Mouse (Mus musculus) right cerebral cortex, postnatal 36 days (tissue): ENCODE data around the gene Fam213b.

Source experiments
- DNase-seq, 2 experiments: peaks; one replicate each; pipeline ENCODE4 v3.0.0; 2022; ENCODE audit warnings: low spot score in 2 of 2, mixed read lengths in 1 of 2

Gene Fam213b

GRCm38 (mm10) chr4:154880730-154881129, 18.2 kb downstream of the Fam213b start:
- DNase-seq: no peak

GRCm38 (mm10) chr4:154877864-154878548, 20.9 kb downstream of the Fam213b start:
- DNase-seq: peak; percentile 68 to 71

GRCm38 (mm10) chr4:154873186-154873585, 25.7 kb downstream of the Fam213b start:
- DNase-seq: no peak

GRCm38 (mm10) chr4:154871757-154872251, 27.1 kb downstream of the Fam213b start:
- no peak for DNase-seq

DNA sequence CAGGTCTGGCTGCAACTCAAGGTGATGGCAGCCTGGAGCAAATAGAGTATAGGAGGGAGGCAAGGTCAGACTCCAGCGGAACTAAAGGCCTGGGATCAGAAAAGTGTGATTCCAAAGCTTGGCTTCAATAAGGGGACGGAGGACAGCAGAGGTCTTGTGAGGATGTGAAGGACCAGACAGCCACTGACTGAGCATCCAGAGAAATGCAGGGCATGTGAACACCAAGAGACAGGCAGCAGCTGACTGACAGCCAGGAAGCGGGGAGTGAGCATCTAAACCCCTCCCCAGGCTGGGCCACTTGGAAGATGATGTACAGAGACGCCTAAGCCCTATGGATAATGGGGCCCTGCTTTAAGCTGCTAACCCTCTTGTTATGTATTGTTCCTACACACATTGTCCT, 28.2 kb downstream of the Fam213b start:
- DNase-seq: no peak

DNA sequence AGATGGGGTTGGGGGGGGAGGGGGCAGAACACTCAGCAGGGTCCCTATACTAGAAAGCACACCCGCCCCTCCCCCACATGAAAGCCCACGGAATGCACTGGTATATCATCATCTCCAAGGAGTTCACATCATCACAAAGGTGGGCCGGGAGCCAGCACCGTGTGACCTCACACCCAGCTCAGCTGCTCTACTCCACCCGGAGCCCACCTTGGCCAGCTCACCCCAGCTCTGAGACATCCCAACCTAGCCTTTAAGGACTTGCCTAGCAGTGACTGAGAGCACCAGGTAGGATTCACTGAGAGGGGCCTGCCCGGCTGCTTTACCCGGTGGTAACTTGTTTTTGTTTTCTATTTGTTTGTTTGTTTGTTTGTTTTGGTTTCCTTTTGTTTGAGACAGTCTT, 29.5 kb downstream of the Fam213b start, which contains the start of gene Mmel1:
Mmel1 (plus strand) TSS at position 146 of the 400 bp plus-strand sequence.
- no peak for DNase-seq

- no peak for DNase-seq
These were observed 31.7 kb downstream of the Fam213b start for GRCm38 (mm10) chr4:154867257-154867656.

DNA sequence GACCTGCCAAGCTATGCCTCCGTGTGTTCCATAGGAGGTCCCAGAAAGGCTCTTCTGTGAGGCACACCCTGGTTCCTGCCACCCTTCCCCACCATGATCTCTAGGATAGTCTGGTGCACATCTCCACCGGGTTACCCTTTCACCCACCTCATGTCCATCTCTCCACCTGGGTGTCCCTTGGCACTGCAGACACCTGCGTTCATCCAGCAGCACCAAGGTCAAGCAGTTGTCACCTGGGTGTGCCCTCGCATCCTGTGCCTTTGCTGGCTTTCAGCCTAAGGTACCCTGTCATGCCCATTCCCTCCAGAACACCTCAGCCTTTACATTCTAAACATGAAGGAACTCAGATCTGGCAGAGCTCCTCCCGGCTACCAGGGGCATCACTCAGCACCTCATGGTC, 32.5 kb downstream of the Fam213b start:
- no peak for DNase-seq

DNA sequence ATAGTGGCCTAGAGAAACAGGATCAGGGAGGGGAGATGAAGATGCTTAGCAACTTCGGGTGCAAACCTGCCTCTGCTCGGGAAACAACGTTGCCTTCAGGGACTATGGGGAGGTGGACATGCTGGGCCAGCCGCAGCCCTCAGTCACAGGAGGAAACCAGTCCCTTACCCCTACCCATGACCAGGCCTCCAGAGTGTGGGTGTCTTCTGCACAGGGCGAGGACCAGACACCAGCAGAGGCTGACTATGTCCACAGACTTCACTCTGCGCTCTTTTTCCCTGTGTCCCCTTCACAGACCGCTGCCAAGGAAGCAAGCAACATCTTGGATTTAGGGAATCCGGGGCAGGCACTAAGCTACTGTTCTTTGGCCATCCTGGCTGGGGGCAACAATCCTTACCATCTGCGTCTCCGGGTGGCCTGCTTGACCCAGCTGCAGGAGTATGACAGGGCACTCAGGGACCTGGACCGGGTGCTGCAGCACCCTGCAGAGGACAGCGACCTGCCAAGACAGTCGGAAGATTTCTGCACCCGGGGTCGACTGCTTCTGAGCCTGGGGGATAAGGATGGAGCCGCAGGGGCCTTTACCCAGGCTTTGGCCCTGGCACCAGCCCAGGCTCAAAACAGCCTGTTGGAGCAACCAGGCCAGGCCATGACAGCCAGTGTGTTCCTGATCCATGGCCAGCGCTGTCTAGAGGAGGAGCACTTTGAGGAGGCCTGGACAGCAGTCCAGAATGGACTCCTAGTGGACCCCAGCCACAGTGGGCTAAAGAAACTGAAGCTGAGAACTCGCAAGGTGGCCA, 33.8 kb downstream of the Fam213b start:
- DNase-seq: no peak

DNA sequence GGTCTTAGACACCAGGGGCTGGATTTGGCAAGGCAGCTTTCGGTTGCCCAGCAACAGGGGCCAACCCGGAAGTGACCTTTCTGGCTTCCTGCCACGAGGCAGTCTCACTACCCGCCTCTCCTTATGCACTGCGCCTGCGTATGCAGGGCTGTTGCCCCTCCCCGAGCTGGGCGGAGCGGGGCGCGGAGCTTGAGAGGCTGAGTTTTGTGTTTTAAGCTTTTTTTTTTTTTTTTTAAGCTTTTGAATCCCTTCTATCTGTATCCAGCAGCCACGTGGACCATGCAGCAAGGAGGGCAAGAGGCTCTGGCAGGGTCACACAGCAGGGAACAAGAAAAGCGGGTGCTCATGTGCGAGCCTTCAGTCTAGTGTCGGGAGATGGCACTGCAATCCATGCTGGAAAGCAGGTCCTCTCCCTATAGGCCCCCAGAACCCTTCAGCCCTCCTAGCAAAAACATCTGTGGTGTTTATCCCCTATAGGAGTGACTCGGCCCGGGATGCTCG, 34.6 kb downstream of the Fam213b start:
- peak; percentile 76 to 81 for DNase-seq

GRCm38 (mm10) chr4:154863436-154863935, 35.4 kb downstream of the Fam213b start:
- no peak for DNase-seq

DNA sequence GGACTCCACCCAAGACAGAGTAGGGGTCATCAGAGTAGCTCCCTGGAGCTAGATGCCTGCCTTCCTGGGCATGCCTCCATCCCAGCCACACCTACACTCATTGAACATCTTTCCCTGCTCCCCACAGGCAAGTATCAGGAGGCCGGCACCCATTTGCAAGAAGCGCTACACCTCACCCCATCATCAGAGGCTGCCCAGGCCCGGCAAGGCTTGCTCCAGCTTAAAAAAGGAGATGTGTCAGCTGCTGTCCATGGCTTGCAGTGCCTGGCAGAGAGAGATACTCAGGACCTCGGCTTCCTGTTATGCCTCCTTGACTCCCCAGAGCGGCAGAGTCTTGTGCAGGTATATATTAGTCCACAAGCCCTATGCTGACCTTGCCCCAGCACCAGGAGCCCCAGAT, 37.0 kb downstream of the Fam213b start:
- no peak for DNase-seq

- DNase-seq: no peak
These were observed 40.3 kb downstream of the Fam213b start for GRCm38 (mm10) chr4:154858601-154859000.

GRCm38 (mm10) chr4:154857366-154858240, 41.3 kb downstream of the Fam213b start:
- no peak for DNase-seq

- DNase-seq: no peak
These were observed 42.1 kb downstream of the Fam213b start for GRCm38 (mm10) chr4:154856882-154857281.

DNA sequence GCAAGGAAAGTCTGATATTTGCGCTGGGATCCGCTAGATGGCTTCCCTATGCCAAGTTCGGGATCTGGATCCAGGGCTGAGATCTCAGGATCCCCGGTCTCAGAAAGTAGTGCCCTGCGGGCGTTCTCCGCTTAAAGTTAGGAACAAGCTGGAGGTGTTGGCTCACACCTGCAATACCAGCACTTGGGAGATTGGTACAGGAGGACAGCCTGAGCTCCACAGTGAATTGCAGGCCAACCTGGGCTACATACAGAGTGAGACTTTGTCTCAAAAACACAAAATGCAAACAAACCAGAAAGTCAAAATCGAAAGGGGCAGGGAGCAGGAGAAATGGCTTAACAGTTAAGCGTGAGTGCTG, 42.5 kb downstream of the Fam213b start:
- no peak for DNase-seq

- DNase-seq: peak; percentile 89 to 94
These were observed 43.0 kb downstream of the Fam213b start for GRCm38 (mm10) chr4:154855721-154856479.

DNA sequence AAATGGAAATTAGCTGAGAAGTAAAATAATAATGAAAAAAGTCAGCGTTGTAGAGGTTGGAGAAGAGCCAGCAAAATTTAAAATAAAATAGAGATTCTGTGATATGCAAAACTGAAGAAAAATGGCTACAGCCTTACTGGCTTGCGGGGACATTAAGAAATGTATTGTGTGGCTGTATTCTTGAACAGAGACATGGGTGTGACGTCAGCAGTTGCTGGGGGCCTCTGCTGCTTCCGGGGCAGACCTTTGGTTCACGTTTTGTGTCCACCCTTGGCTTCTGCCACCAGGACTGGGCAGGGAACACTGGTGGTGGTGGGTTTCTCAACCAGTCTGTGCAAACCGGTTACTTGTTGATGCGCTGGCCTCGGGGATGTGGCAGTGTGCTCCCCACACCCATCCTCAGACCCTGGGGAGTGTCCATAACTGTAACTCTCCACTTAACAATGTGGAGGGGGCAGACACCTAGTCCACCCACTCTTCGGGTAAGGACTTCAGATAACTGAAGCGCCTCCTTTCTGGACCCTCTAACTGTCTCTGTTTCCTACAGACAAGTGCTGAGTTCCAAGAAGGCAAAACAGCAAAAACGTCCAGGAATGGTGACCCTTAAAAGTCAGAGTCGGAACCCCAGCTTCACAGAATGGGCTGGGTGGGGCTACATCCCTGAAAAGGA, 44.1 kb downstream of the Fam213b start:
- no peak for DNase-seq

DNA sequence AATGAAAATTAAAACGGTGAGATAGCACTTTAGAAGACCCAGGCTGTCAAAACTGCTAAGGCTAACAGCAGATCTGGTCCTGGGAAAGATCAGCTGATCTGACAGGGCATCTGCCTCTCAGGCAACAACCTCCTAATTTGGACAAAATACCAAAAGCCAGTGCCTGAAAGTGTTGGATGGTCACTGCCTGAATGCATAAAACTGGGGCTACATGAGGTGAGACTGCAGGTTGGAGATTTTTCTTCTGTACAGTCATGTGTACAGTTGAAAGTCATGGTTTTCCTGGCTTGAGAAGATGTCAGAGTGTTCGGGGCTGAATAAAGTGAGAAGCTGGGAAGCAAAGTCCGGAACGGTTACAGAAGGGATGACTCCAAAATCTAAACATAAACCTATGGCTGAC, 45.1 kb downstream of the Fam213b start:
- DNase-seq: no peak

GRCm38 (mm10) chr4:154852696-154853095, 46.2 kb downstream of the Fam213b start:
- no peak for DNase-seq
